ENCODE assay signal across 17 mouse cellular contexts in the genomic region with DNA sequence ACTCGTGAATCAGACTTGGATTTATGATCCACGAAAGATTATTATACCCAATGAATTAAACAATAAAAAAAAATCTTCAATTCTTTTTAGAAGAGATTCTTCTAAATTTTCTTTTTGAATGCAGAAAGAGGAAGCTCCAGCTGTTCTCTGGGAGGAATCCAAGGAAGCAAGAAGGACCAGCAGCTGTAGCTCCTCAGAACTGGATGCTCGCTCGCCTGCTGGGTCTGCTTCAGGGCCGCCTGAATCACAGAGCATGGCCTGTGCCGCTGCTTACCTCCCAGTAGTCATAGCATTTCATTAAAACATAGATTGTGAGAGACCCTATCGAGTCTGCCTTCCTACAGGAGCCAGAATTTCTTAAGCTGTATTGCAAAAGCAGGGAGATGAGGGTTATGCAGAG. TPM values are rescaled to one million over a fixed set of nuclear protein-coding genes. Genes with fewer than 3 reads are reported as not detected.
DNase-seq lines count a peak whose midpoint lies in the region; ATAC-seq and TF ChIP-seq lines count a peak whose summit lies in the region.
"Had no signal": no experiment of that assay in that cellular context is flagged by ENCODE, and none has a peak within 500 bp of the region (broad histone marks: within the 10 kb centered on the region; RNA-seq: fewer than 3 reads in every experiment).

No protein-coding gene starts in this region.

- 82% methylated on average over 7 of the region's 7 CpGs for WGBS in heart, embryonic 10.5 days
- 56% methylated on average over 7 of the region's 7 CpGs for whole genome bisulfite sequencing in lung, embryonic 14.5 days
- 68% methylated on average over 7 of the region's 7 CpGs for WGBS in lung, postnatal 0 days
- WGBS in midbrain, embryonic 13.5 days = 83% methylated on average over 7 of the region's 7 CpGs

- no peak for TF ChIP-seq EP300 in lung, postnatal 0 days (IDR thresholded peaks at IDR 0.05)

- H3K9ac ChIP-seq in lung, embryonic 14.5 days = no peak overlapping the region
- H3K9ac ChIP-seq in lung, postnatal 0 days (replicated peaks; ENCODE audit: low read depth) = no peak overlapping the region
- no peak overlapping the region for H3K9ac ChIP-seq in midbrain, embryonic 13.5 days (replicated peaks)
- H3K9ac ChIP-seq: limb, embryonic 12.5 days; liver, embryonic 13.5 days; neural tube, embryonic 13.5 days had no signal

- TF ChIP-seq CTCF in lung, embryonic 14.5 days (IDR thresholded peaks at IDR 0.05; ENCODE audit: low read depth) = no peak
- no peak for TF ChIP-seq CTCF in lung, postnatal 0 days (IDR thresholded peaks at IDR 0.05)

- intact Hi-C loops in heart, postnatal 10 days (cut with DNase I) = no loop called here
- intact Hi-C loops in gastrocnemius, postnatal 36 days (cut with DNase I) = no loop called here

- no peak overlapping the region for H3K4me2 ChIP-seq in lung, embryonic 14.5 days
- H3K4me2 ChIP-seq in lung, postnatal 0 days (replicated peaks; ENCODE audit: low read depth, low read length) = no peak overlapping the region
- no peak overlapping the region for H3K4me2 ChIP-seq in midbrain, embryonic 13.5 days (replicated peaks)
- H3K4me2 ChIP-seq: limb, embryonic 12.5 days; liver, embryonic 13.5 days; neural tube, embryonic 13.5 days had no signal

- DNase-seq in heart, adult 18-20 months = peak; percentile 47 to 54
- DNase-seq in heart, embryonic 10.5 days (ENCODE audit: low spot score) = no peak
- DNase-seq in lung, embryonic 14.5 days = peak; percentile 18
- no peak for DNase-seq in lung, postnatal 0 days (ENCODE audit: low spot score)
- peak; percentile 59 to 60 for DNase-seq in heart, postnatal 10 days
- peak; percentile 5 to 12 for DNase-seq in kidney, postnatal 36 days
- DNase-seq in gastrocnemius, postnatal 36 days = no peak
- DNase-seq: adrenal gland, postnatal 14 days; cerebellum, adult 2 months; liver, embryonic 13.5 days; lung, postnatal 14 days; retina, postnatal 1 day had no signal

- H3K36me3 ChIP-seq in heart, embryonic 10.5 days = no peaks in the 10 kb centered on the region
- H3K36me3 ChIP-seq in lung, embryonic 14.5 days (ENCODE audit: insufficient read depth) = no peaks in the 10 kb centered on the region
- no peaks in the 10 kb centered on the region for H3K36me3 ChIP-seq in lung, postnatal 0 days (ENCODE audit: insufficient read depth, low read length)
- no peaks in the 10 kb centered on the region for H3K36me3 ChIP-seq in midbrain, embryonic 13.5 days
- H3K36me3 ChIP-seq: limb, embryonic 12.5 days; liver, embryonic 13.5 days; neural tube, embryonic 13.5 days had no signal

- H3K4me3 ChIP-seq in heart, embryonic 10.5 days = no peak overlapping the region
- H3K4me3 ChIP-seq in lung, embryonic 14.5 days (ENCODE audit: low read depth, low read length) = no peak overlapping the region
- H3K4me3 ChIP-seq in lung, postnatal 0 days (ENCODE audit: low read depth, low read length) = no peak overlapping the region
- no peak overlapping the region for H3K4me3 ChIP-seq in midbrain, embryonic 13.5 days (replicated peaks)
- H3K4me3 ChIP-seq: erythroblast, embryonic 14.5 days; limb, embryonic 12.5 days; liver, embryonic 13.5 days; neural tube, embryonic 13.5 days had no signal

- no peak for ATAC-seq in lung, embryonic 14.5 days (ENCODE audit: insufficient read depth)
- no peak for ATAC-seq in lung, postnatal 0 days
- no peak for ATAC-seq in midbrain, embryonic 13.5 days
- ATAC-seq: forebrain, embryonic 14.5 days had no signal

- no peaks in the 10 kb centered on the region for H3K27me3 ChIP-seq in heart, embryonic 10.5 days (ENCODE audit: insufficient read depth, poor library complexity, severe bottlenecking)
- no peaks in the 10 kb centered on the region for H3K27me3 ChIP-seq in lung, embryonic 14.5 days (ENCODE audit: insufficient read depth, low read length)
- no peaks in the 10 kb centered on the region for H3K27me3 ChIP-seq in lung, postnatal 0 days (replicated peaks; ENCODE audit: insufficient read depth, low read length)
- no peaks in the 10 kb centered on the region for H3K27me3 ChIP-seq in midbrain, embryonic 13.5 days
- H3K27me3 ChIP-seq: limb, embryonic 12.5 days; liver, embryonic 13.5 days; neural tube, embryonic 13.5 days had no signal

- H3K4me1 ChIP-seq in heart, embryonic 10.5 days = peaks cover 3% of the 10 kb centered on the region; the same call in 1 of the 2 replicates
- H3K4me1 ChIP-seq in lung, embryonic 14.5 days (ENCODE audit: insufficient read depth) = no peaks in the 10 kb centered on the region
- no peaks in the 10 kb centered on the region for H3K4me1 ChIP-seq in lung, postnatal 0 days (ENCODE audit: insufficient read depth, low read depth, low read length)
- H3K4me1 ChIP-seq in midbrain, embryonic 13.5 days (replicated peaks) = no peaks in the 10 kb centered on the region
- H3K4me1 ChIP-seq: limb, embryonic 12.5 days; liver, embryonic 13.5 days; neural tube, embryonic 13.5 days had no signal

- no peak overlapping the region for H3K27ac ChIP-seq in heart, embryonic 10.5 days
- H3K27ac ChIP-seq in lung, embryonic 14.5 days (ENCODE audit: low read depth) = no peak overlapping the region
- no peak overlapping the region for H3K27ac ChIP-seq in lung, postnatal 0 days (ENCODE audit: low read length)
- no peak overlapping the region for H3K27ac ChIP-seq in midbrain, embryonic 13.5 days
- H3K27ac ChIP-seq: limb, embryonic 12.5 days; liver, embryonic 13.5 days; neural tube, embryonic 13.5 days had no signal

- H3K9me3 ChIP-seq in heart, embryonic 10.5 days = no peaks in the 10 kb centered on the region
- no peaks in the 10 kb centered on the region for H3K9me3 ChIP-seq in lung, embryonic 14.5 days (ENCODE audit: low read depth, low read length)
- H3K9me3 ChIP-seq in lung, postnatal 0 days (ENCODE audit: low read length) = no peaks in the 10 kb centered on the region
- no peaks in the 10 kb centered on the region for H3K9me3 ChIP-seq in midbrain, embryonic 13.5 days
- H3K9me3 ChIP-seq: limb, embryonic 12.5 days; liver, embryonic 13.5 days; neural tube, embryonic 13.5 days had no signal

RNA-seq across cellular contexts. Expression of a gene that starts 53.7 kb away (rescaled TPM):
- 1 to 10 TPM; 3.6 to 5.0 TPM for total RNA-seq in heart, adult 18-20 months (2021)
- polyA plus RNA-seq in heart, embryonic 10.5 days (2016; fragmentation: Nextera tagmentation; extraction: Ambion mirVana) = 0.76 and 1.3 TPM in 2 replicates
- 1.1 and 1.6 TPM in 2 replicates for polyA plus RNA-seq in lung, embryonic 14.5 days (2014; fragmentation: Nextera tagmentation; extraction: Ambion mirVana)
- 0.47 and 0.86 TPM in 2 replicates for polyA plus RNA-seq in lung, postnatal 0 days (2015; fragmentation: Nextera tagmentation; extraction: Ambion mirVana)
- total RNA-seq in heart, postnatal 10 days (2021) = 1 to 10 TPM; 7.3 to 7.5 TPM
- 90.2 and 94.9 TPM in 2 replicates for polyA plus RNA-seq in midbrain, embryonic 13.5 days (2015; fragmentation: Nextera tagmentation; extraction: Ambion mirVana)
- 1 to 10 TPM in 1 of 2 experiments, under 1 TPM in 1; 0.92 to 2.1 TPM for total RNA-seq in gastrocnemius, postnatal 36 days (2021)
- polyA plus RNA-seq: erythroblast, embryonic 14.5 days had no signal

RNA-seq across cellular contexts. Expression of a gene that starts 54.4 kb away (rescaled TPM):
- 10 to 100 TPM; 24.6 to 25.6 TPM for total RNA-seq in heart, adult 18-20 months (2021)
- 62.0 and 76.0 TPM in 2 replicates for polyA plus RNA-seq in heart, embryonic 10.5 days (2016; fragmentation: Nextera tagmentation; extraction: Ambion mirVana)
- polyA plus RNA-seq in lung, embryonic 14.5 days (2014; fragmentation: Nextera tagmentation; extraction: Ambion mirVana) = 93.8 and 103 TPM in 2 replicates
- polyA plus RNA-seq in lung, postnatal 0 days (2015; fragmentation: Nextera tagmentation; extraction: Ambion mirVana) = 123 and 125 TPM in 2 replicates
- 10 to 100 TPM; 36.2 to 37.1 TPM for total RNA-seq in heart, postnatal 10 days (2021)
- 80.7 and 82.1 TPM in 2 replicates for polyA plus RNA-seq in midbrain, embryonic 13.5 days (2015; fragmentation: Nextera tagmentation; extraction: Ambion mirVana)
- 10 to 100 TPM; 12.7 to 14.6 TPM for total RNA-seq in gastrocnemius, postnatal 36 days (2021)

Comparison
In these comparisons a context has a peak if more than half of its experiments do, and no peak if none do; other contexts are left out.
1. DNase-seq: peak in heart, adult 18-20 months (2 of 2), lung, embryonic 14.5 days (single experiment), heart, postnatal 10 days (2 of 2) and kidney, postnatal 36 days (2 of 2); none in heart, embryonic 10.5 days (single experiment), lung, postnatal 0 days (single experiment) and gastrocnemius, postnatal 36 days (0 of 2).
2. RNA of a gene that starts 53.7 kb away (polyA plus RNA-seq): 90.2 to 94.9 TPM in midbrain, embryonic 13.5 days; 1.1 to 1.6 TPM in lung, embryonic 14.5 days, 0.76 to 1.3 TPM in heart, embryonic 10.5 days and 0.47 to 0.86 TPM in lung, postnatal 0 days; every median in the first group is over 10 times any median in the second.